Mouse (Mus musculus) T-helper 17 cell (primary cell): ENCODE data around the gene Myl4.

Source experiments
- in situ Hi-C, 2 experiments: fragments of 300-600 bp; cut with MboI, MseI; formaldehyde crosslinking; loops; 1 replicate in 1 of 2; 2 replicates in 1 of 2; pipeline ENCODE4 v1.15.1; 2025; ENCODE audit warnings: high pct_unique_total_duplicates in 2 of 2

Myl4 gene

DNA sequence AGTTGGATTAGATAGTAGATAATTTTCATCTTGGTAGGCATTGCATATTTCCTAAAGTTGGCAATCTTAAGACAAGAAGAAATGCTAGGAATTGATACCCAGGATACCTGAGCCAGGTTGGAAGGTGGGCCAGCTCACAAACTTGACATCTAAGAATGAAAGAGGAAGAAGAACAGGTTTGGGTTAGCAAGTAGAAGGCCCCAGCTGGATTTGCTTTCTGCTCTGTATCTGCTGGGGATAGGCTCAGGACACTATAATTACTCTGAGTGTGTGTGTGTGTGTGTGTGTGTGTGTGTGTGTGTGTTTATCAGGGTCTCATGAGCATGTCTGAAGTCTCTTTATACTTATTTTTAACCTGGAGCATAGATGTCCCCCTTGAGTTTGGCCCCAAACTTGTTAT, 76.2 kb downstream of the Myl4 start:
- in situ Hi-C loops: no loop called here

DNA sequence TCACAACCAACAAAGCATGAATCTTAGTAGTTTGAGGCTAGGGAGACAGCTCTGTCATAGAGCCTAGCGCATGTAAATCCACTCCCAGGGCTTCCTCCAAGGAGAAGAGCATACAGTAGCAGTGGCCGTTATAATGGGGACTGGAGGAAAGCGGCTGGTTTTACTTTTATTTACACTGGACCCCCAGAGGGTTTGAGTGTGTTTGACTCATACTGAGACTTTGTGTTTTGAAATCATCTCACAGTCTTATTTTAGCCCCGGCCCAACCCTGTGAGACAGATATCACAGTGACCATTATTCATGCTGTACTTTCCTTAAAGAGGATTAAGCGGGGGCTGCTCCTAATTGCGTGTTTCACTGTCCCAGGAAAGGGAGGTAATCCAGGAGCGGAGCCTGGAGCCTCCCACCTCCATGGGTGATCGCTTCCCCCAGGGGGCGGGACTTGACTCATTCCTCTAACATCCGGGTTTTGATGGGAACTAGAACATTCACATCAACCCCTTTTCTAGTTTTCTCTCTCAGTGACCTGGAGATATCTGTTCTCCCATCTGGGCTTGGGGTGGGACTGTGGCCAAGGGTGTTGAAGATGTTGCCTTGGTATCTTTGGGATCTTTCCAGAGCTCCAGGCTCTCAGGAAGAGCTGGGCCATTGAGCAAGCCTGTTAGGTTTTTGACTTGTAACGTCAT, 77.3 kb downstream of the Myl4 start:
- in situ Hi-C loops: no loop called here

DNA sequence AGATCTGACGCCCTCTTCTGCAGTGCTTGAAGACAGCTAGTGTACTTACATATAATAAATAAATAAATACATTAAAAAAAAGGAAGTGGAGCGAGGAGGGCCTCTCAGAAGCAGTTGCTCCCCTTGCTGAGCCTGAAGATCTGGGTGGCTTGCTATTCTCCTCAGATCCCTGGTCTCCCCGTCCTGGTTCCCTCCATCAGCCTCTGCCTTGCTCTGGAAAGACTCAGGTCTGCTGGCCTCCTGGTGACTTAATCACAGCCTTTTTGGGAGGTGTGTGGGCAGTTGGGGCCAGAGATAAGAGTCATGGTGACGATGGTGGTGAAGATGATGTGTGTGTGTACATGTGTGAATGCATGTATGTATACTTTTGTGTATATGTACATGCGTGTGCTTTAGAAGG, 78.1 kb downstream of the Myl4 start:
- in situ Hi-C loops: no loop called here

DNA sequence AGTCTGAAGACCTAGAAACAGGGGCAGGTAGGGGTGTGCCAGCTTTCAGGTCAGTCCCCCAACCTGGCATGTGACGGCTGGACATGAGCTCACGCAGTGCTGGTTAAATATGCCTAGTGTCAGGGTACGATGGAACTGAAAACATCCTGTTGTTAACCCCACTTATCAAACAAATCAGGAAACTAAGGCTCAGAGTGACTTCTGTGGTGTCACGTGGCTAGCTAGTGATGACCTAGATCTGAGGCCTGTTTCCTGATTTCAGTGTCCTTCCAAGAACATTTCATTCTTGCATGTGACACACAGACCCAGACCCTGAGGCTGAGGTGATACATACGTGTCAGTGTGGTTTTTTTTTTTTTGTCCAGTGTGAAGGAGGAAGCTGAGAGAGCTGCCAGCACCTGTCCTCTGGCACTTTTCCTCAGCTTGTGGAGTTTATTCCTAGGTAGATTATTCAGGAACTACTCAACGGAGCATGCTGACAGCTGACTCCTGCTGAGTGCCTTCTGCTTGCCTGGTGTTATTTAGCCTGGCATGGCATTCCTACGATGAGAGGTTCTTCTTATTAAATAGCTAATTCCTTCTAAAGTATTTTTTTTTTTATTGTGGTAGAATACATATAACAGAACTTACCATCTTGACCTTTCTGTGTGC, 79.8 kb downstream of the Myl4 start:
- in situ Hi-C loops: no loop called here

DNA sequence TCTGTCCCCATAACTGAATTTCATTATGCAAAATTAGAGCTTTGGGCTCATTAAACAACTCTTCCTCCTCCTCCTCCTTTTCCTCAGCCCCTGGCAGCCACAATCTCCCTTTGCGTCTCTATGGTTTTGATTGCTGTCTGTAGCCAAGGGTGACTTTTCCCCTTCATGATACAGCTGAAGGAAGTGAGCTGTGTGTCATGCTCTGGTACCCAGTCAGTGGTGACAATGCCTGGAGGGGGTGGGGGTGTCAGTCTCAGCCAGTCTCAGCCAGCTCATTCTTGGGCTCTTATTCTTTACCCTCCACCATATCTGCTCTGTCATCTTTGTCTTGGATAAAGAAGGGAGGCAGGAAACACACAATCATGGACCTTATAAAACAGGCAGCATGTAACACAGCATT, 80.8 kb downstream of the Myl4 start:
- in situ Hi-C loops: no loop called here

DNA sequence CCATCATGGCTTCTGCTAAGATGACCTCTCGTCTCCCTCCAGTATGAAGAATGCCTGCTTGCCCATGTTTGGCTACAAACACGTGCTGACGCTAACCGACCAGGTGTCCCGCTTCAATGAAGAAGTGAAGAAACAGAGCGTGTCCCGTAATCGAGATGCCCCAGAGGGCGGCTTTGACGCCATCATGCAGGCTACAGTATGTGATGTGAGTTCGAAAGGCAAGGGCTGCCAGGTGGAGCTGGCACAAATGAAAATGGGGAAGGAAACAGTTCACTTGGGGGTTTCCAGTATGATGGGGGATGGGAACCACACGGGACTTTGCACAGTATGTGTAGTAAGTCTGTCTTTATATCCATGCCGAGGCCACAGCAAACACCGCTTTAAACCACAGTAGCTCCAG, 86.5 kb downstream of the Myl4 start:
- in situ Hi-C loops: no loop called here

DNA sequence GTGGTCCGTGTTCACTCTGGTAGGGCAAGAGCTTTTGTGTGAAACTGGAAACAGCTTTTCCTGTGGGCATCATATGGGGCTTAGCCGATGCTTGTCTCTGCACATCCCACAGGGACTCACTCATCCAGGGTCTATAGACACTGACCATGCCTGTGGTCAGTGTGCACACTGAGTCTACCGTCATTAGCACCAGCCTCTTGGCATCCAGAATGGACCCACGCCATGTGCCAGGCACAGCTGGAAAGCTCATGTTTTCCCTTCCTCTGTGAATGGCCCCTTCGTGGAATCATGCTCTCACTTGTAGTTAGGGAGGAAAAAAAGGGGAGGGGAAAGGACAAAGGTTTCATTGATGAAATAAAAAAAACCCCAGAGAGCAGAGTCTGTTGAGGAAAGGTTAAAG, 87.5 kb downstream of the Myl4 start:
- in situ Hi-C loops: no loop called here

DNA sequence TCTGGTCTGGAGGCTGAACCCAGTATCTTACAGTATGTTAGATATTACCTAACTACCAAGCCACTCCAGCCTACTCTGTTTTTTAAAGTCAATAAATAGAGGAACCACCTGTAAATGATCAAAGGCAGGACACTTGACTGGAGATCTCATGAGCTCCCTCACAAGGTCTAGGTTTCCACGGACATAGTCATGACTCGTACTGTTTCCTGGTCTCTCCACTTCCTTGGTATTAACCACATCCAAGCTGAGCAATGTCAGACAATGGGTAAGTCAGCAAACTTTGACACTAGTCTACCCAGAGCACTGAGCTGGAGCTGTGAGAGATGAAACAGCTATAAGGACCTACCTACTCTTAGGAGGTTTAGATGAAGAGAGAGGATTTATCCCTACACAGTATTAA, 88.4 kb downstream of the Myl4 start:
- in situ Hi-C loops: no loop called here

DNA sequence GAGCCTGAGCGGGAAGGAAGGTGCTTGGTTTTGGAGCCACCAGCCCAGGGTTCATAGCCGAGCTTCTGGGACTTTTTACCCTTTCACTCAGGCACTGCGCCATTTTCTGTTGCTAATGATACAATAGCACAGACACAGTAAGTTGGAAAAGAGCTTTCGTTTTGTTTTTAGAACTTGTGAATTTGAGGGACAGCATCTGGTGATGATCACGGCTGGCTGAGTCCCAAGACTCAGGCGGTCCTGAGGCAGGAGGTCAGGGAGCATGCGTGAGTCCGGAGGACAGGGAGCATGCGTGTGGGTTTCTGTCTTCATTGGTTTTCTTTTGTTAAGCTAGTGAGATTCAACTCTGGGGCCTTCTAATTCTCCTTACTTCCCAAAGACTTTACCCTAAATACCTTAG, 89.2 kb downstream of the Myl4 start:
- in situ Hi-C loops: no loop called here

DNA sequence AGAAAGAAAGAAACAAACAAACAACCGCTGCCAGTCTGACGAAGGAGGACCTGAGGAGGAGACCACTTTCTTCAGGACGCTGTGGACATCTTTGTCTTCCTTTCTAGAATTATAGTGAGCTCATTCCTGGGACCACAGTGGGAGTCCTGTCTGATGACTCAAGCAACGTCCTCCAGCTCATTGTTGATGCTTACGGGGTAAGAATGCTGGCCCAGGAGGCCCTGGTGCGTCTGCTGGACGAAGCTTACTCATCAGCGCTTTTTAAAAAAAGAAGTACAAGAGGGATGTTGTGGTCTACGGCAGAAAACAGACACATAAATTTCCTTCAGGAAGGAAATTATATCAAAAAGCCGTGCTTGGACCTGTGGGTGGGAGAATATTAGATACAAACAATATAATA, 90.4 kb downstream of the Myl4 start:
- in situ Hi-C loops: no loop called here

DNA sequence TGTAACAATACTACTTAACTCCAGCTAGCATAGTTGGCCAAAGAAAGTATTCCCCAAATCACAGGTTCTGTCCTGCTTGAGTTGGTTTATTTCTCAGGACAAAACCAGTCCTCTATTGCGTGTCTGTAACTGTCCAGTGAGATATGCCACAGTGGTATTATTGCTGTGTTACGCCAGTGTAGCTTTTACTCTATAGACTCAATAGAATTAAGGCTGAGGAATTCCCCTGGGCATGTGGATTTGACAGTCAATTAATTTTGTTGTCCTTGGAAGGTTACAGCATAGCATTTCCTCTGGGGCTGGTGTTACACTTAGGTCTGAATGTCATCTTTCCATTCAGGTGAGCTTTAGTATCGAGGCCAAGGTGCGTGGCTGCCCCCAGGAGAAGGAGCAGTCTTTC, 92.8 kb downstream of the Myl4 start:
- in situ Hi-C loops: no loop called here
